Mouse (Mus musculus) embryonic fibroblast, embryonic 13.5 days (primary cell): ENCODE data around the gene Txlng.

Experiments used
- CTCF ChIP-seq: IDR thresholded peaks from 2 replicates; pipeline ENCODE4 v1.5.1; 2011; ENCODE audit warnings: mild to moderate bottlenecking, control low read depth, low read length, moderate library complexity, borderline replicate concordance; ENCODE audit not compliant: insufficient read depth
- POLR2A ChIP-seq: IDR thresholded peaks from 2 replicates; pipeline ENCODE4 v1.6.1; 2011; ENCODE audit warnings: low read depth, mild to moderate bottlenecking, control low read depth, low read length, moderate library complexity

GRCm38 (mm10) chrX:162748696-162749420 lies 80.4 kb downstream of the Txlng start:
- TF ChIP-seq CTCF (no peak), POLR2A (no peak)
